Mouse (Mus musculus) central nervous system, embryonic 11.5 days (tissue): Measurements from ENCODE around the gene Rasgef1a. TPM values are rescaled to one million over a fixed set of nuclear protein-coding genes. Genes with fewer than 3 reads are reported as not detected.

Experiments used
- polyA plus RNA-seq: library from polyadenylated mRNA; depleted of rRNA; stranded (reverse); fragments of >200 nt; gene quantifications from 2 replicates; pipeline ENCODE4 v1.2.3, GENCODE M21; 2012; rRNA removed

Gene Rasgef1a
- polyA plus RNA-seq = 0.31 and 0.35 TPM in 2 replicates

GRCm38 (mm10) chr6:118010756-118011615, at the start of gene Rasgef1a:
Rasgef1a (plus strand) TSS chr6:118011438.

GRCm38 (mm10) chr6:118138731-118139709, 127.8 kb downstream of the Rasgef1a start, which contains the start of gene Csgalnact2:
Csgalnact2 (minus strand) TSS chr6:118139140.

Other genes starting within 250 kb of the Rasgef1a start
- 70.3 and 75.2 TPM in 2 replicates for gene Zfp637, start 170.3 kb upstream of the Rasgef1a start, polyA plus RNA-seq
- gene Zfp239, start 149.3 kb upstream of the Rasgef1a start, polyA plus RNA-seq = 4.6 and 10.3 TPM in 2 replicates
- 422 and 553 TPM in 2 replicates for gene Hnrnpf, start 111.1 kb upstream of the Rasgef1a start, polyA plus RNA-seq
- gene Fxyd4, start 73.7 kb upstream of the Rasgef1a start, polyA plus RNA-seq = not detected in 2 replicates
- 5.3 and 7.4 TPM in 2 replicates for gene Csgalnact2, start 127.7 kb downstream of the Rasgef1a start, polyA plus RNA-seq
- gene Ret, start 186.3 kb downstream of the Rasgef1a start, polyA plus RNA-seq = 2.6 and 5.1 TPM in 2 replicates